12 mouse cellular contexts compared by ENCODE assay signal in the genomic region with DNA sequence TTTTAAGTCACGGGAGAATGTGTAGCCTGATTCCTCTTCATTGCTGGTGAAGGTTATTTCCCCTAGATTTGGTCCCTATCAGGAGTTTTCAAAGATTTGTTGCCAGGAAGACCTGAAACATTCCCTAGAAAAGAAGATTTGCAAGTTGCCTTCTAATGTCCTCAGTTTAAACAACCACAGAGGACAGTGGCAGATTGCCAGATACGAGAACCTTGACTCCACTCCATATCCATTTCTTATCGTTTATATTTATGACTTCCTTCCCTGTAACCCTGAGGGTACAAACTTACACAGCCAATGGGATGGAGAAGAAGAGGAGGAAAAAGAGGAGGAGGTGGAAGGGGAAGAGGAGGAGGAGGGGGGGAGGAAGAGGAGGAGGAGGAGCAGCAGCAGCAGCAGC. TPM values are rescaled to one million over a fixed set of nuclear protein-coding genes. Genes with fewer than 3 reads are reported as not detected.
"Had no signal": no experiment of that assay in that cellular context is flagged by ENCODE, and none has a peak within 500 bp of the region (broad histone marks: within the 10 kb centered on the region; RNA-seq: fewer than 3 reads in every experiment).

No protein-coding gene starts in this region.

- H3K27ac ChIP-seq: intestine, embryonic 15.5 days; liver, embryonic 12.5 days; lung, embryonic 15.5 days; midbrain, embryonic 12.5 days; neural tube, embryonic 13.5 days had no signal

- DNase-seq: kidney, adult 8-10 months; kidney, postnatal 36 days; left cerebral cortex, postnatal 4 days; thymus, postnatal 36 days had no signal

- H3K4me2 ChIP-seq: intestine, embryonic 15.5 days; liver, embryonic 12.5 days; lung, embryonic 15.5 days; midbrain, embryonic 12.5 days; neural tube, embryonic 13.5 days had no signal

- H3K9me3 ChIP-seq: intestine, embryonic 15.5 days; liver, embryonic 12.5 days; lung, embryonic 15.5 days; midbrain, embryonic 12.5 days; neural tube, embryonic 13.5 days had no signal

- H3K36me3 ChIP-seq: intestine, embryonic 15.5 days; liver, embryonic 12.5 days; lung, embryonic 15.5 days; midbrain, embryonic 12.5 days; neural tube, embryonic 13.5 days had no signal

- H3K9ac ChIP-seq: intestine, embryonic 15.5 days; liver, embryonic 12.5 days; lung, embryonic 15.5 days; midbrain, embryonic 12.5 days; neural tube, embryonic 13.5 days had no signal

- H3K4me3 ChIP-seq: intestine, embryonic 15.5 days; liver, embryonic 12.5 days; lung, embryonic 15.5 days; midbrain, embryonic 12.5 days; neural tube, embryonic 13.5 days had no signal

- ATAC-seq: intestine, embryonic 15.5 days; liver, embryonic 12.5 days; midbrain, embryonic 16.5 days had no signal

RNA-seq across cellular contexts. Expression of gene Dlgap1, which starts 4.2 kb away (rescaled TPM):
- total RNA-seq: megakaryocyte-erythroid progenitor cell, adult 5-6 weeks had no signal
- polyA plus RNA-seq: thymus, postnatal 0 days had no signal
